Mouse (Mus musculus): ENCODE data around the gene Sncb. TPM values are rescaled to one million over a fixed set of nuclear protein-coding genes. Genes with fewer than 3 reads are reported as not detected.

The Sncb gene
- polyA plus RNA-seq (2015; fragmentation: Nextera tagmentation; extraction: Ambion mirVana) = 130 and 157 TPM in 2 replicates

DNA sequence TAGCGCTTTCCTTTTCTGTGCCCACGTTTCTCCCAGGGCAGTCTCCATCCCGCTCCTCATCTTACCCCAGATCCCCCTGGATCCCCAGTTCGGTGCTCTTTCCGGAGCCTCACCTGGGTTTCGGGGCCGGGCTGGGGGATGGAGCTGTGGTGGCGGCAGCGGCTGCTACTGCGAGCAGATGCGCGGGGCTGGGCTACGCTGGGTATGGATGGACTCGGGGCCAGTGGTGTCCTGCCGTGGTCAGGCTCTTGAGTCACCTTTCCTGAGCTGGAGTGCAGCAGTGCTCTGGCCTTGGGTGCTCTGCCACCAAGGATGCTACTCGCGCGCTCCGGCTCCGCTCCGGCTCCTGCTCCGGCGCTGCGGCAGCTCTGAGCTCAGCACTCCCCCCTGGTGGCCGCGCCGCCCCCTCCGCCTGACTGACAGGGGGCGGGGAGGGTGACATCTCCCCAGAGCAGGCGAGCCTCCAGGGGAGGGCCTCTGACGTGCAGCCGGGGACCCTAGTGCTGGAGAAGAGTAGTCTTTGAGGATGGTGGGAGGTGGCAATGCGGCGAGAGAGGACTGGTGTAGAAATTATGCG, at the start of gene Sncb:
TSS of gene Sncb (minus strand) at position 404 of the 577 bp plus-strand sequence.
- Histone ChIP-seq H3K9ac (ENCODE audit: low read depth, low read length) (peak within 1 kb of the TSS; percentile 85), H3K9me3 (ENCODE audit: control insufficient read depth, low read length) (no peaks in the 10 kb centered on the region), H3K27me3 (replicated peaks; ENCODE audit: control insufficient read depth, insufficient read depth, low read length) (peaks cover 5% of the 10 kb centered on the region), H3K4me2 (ENCODE audit: low read length) (peak within 1 kb of the TSS; percentile 79), H3K27ac (ENCODE audit: low read depth, low read length) (peak within 1 kb of the TSS; percentile 79), H3K36me3 (ENCODE audit: control insufficient read depth, insufficient read depth, low read length) (no peaks in the 10 kb centered on the region), H3K4me3 (ENCODE audit: low read length) (peak within 1 kb of the TSS; percentile 68), H3K4me1 (ENCODE audit: control insufficient read depth, insufficient read depth, low read depth, low read length) (peaks cover 18% of the 10 kb centered on the region)
- peak; percentile 86 for ATAC-seq
- 2% methylated on average over 33 of the region's 35 CpGs for WGBS

DNA sequence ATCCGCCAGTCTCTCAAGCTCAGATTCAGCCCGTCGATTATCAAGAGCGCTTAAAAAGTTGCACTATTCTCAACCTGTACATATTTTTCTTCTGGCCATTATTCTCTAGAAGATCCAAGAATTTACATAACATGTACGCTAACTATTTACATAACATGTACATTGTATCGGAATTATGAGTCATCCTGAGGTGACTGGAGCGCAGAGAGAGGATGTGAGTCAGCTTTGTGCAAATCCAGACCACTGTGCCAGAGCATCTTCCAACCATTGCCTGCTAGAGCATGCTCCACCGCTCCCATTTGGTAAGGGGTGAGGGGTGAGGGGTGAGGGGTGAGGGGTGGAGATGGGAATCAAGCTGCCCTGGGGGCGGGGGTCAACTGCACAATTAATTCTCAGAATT, 47.0 kb upstream of the Sncb start:
- no peak for ATAC-seq
- no peak overlapping the region for H3K4me2 ChIP-seq (ENCODE audit: low read length)
- no peak overlapping the region for H3K4me3 ChIP-seq (ENCODE audit: low read length)
- no peaks in the 10 kb centered on the region for H3K36me3 ChIP-seq (ENCODE audit: control insufficient read depth, insufficient read depth, low read length)
- 94% methylated on average over 9 of the region's 9 CpGs for WGBS
- H3K9me3 ChIP-seq (ENCODE audit: control insufficient read depth, low read length) = no peaks in the 10 kb centered on the region; the same call in 1 of the 2 replicates
- H3K27me3 ChIP-seq (replicated peaks; ENCODE audit: control insufficient read depth, insufficient read depth, low read length) = no peaks in the 10 kb centered on the region
- H3K27ac ChIP-seq (ENCODE audit: low read depth, low read length) = no peak overlapping the region
- H3K9ac ChIP-seq (ENCODE audit: low read depth, low read length) = no peak overlapping the region
- peaks cover 2% of the 10 kb centered on the region for H3K4me1 ChIP-seq (ENCODE audit: control insufficient read depth, insufficient read depth, low read depth, low read length)

DNA sequence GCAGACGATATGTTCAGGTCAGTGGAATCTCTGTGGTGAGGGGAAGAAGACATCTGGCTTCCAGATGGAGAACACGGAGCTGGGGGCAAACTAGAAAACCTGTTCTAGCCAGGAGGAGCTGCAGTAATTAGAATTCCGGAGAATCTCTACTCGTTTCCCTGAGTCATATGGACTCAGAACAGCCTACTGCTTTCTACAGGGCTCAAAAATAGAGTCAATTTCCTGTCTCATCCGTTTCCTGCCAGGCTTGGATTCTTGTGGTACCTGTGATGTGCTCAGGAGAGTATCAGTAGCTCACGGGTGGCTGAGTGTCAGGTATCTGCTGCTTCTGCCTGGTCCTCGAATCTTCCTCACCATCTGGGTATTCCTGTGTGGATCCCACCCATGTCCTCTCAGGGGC, 45.1 kb upstream of the Sncb start:
- Histone ChIP-seq H3K36me3 (ENCODE audit: control insufficient read depth, insufficient read depth, low read length) (no peaks in the 10 kb centered on the region), H3K27me3 (replicated peaks; ENCODE audit: control insufficient read depth, insufficient read depth, low read length) (no peaks in the 10 kb centered on the region), H3K9me3 (ENCODE audit: control insufficient read depth, low read length) (no peaks in the 10 kb centered on the region; the same call in 1 of the 2 replicates), H3K4me1 (ENCODE audit: control insufficient read depth, insufficient read depth, low read depth, low read length) (no peaks in the 10 kb centered on the region), H3K27ac (ENCODE audit: low read depth, low read length) (no peak overlapping the region), H3K4me2 (ENCODE audit: low read length) (no peak overlapping the region), H3K9ac (ENCODE audit: low read depth, low read length) (no peak overlapping the region), H3K4me3 (ENCODE audit: low read length) (no peak overlapping the region)
- 75% methylated on average over 7 of the region's 7 CpGs for WGBS
- no peak for ATAC-seq

DNA sequence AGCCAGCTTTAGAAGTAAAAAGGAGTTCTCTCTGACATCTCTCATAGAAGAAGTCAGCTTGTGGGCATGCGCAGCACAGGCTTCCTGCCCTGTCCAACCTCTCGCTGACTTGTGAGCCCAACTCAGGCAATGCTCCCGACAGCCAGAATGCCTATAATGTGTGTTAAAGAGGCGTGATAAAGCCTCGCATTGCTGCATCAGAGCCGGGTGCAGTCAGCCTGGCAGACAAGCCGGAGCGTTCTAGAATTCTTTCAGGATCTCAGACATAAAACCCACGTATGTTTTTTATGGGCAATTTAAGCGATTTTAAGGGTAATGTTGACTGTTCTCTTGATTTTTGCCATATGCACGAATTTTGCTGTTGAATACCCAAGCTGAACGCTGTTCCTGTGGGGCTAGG, 41.7 kb upstream of the Sncb start:
- no peak overlapping the region for H3K4me3 ChIP-seq (ENCODE audit: low read length)
- 74% methylated on average over 12 of the region's 12 CpGs for WGBS
- H3K4me2 ChIP-seq (ENCODE audit: low read length) = no peak overlapping the region
- no peaks in the 10 kb centered on the region for H3K4me1 ChIP-seq (ENCODE audit: control insufficient read depth, insufficient read depth, low read depth, low read length)
- H3K9ac ChIP-seq (ENCODE audit: low read depth, low read length) = no peak overlapping the region
- H3K27me3 ChIP-seq (replicated peaks; ENCODE audit: control insufficient read depth, insufficient read depth, low read length) = no peaks in the 10 kb centered on the region
- no peak for ATAC-seq
- H3K27ac ChIP-seq (ENCODE audit: low read depth, low read length) = no peak overlapping the region
- H3K9me3 ChIP-seq (ENCODE audit: control insufficient read depth, low read length) = no peaks in the 10 kb centered on the region
- H3K36me3 ChIP-seq (ENCODE audit: control insufficient read depth, insufficient read depth, low read length) = no peaks in the 10 kb centered on the region

DNA sequence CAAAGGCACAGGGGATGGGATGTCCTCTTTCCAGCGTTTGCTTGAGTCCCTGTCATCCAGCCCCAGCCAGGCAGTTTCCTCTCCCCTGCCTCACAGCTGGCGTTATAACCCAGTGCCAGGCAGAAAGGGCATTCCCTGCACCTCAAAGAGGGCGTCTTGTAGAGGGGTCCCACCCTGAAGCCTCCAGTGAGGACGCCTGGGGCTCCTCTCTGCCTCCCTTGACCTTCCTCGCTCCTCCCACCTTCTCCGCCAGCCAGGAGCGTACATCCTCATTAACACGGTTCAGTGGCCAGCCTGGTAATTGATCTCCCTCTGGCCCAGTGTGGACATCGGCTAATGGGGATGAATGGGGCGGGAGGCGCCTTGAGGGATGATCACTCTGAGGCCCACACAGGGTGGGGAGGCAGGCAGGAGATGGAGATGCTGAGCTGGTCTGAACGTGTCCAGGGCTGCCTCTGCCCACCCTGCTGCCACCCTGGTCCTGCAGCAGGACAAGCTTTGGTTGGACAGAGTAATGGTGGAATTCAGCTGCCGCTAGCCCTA, 40.1 kb upstream of the Sncb start:
- ATAC-seq = peak; percentile 40; the same call in 1 of the 2 replicates
- no peaks in the 10 kb centered on the region for H3K9me3 ChIP-seq (ENCODE audit: control insufficient read depth, low read length)
- peak overlapping the region; percentile 23; the same call in 1 of the 2 replicates for H3K27ac ChIP-seq (ENCODE audit: low read depth, low read length)
- H3K27me3 ChIP-seq (replicated peaks; ENCODE audit: control insufficient read depth, insufficient read depth, low read length) = no peaks in the 10 kb centered on the region
- H3K4me2 ChIP-seq (ENCODE audit: low read length) = no peak overlapping the region
- no peaks in the 10 kb centered on the region for H3K4me1 ChIP-seq (ENCODE audit: control insufficient read depth, insufficient read depth, low read depth, low read length)
- no peak overlapping the region for H3K4me3 ChIP-seq (ENCODE audit: low read length)
- WGBS = 18% methylated on average over 13 of the region's 13 CpGs
- H3K36me3 ChIP-seq (ENCODE audit: control insufficient read depth, insufficient read depth, low read length) = no peaks in the 10 kb centered on the region
- H3K9ac ChIP-seq (ENCODE audit: low read depth, low read length) = peak overlapping the region; percentile 32; the same call in 1 of the 2 replicates

DNA sequence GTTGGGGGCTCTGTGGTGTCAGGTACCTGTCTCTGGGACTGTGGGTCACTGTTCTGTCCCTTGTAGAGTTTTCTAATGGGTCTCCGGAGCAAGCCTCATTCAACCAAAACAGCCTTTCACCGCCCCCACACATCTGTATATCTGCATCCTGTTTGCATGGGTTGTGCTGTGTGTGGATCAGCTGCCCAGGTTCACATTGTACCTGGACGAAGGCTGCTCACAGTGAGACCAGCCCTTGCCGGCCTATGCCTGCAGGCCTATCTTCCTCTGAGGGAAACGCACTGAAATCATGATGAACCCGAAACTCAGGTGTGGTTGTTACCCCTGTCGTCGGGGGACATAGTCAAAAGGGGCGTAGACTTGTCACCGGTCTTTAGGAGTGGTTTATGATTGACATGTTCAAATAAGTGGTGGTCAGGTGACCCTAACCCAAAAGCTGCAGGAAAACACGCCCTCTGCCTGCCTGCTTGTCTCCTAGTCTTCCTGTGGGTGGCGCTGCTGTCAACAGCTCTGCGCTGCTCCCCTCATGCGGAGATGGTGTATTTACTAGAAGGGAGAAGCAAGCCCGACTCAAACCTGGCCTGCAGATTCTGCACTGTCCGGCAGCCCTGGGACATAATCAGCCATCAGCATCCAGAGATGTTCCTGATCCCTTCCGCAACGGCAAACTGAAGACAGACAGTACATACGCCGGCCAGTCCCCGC, 38.9 kb upstream of the Sncb start:
- Histone ChIP-seq H3K4me1 (ENCODE audit: control insufficient read depth, insufficient read depth, low read depth, low read length) (no peaks in the 10 kb centered on the region), H3K4me2 (ENCODE audit: low read length) (no peak overlapping the region), H3K27me3 (replicated peaks; ENCODE audit: control insufficient read depth, insufficient read depth, low read length) (no peaks in the 10 kb centered on the region), H3K27ac (ENCODE audit: low read depth, low read length) (no peak overlapping the region), H3K9me3 (ENCODE audit: control insufficient read depth, low read length) (no peaks in the 10 kb centered on the region), H3K9ac (ENCODE audit: low read depth, low read length) (peak overlapping the region; percentile 13; the same call in 1 of the 2 replicates), H3K4me3 (ENCODE audit: low read length) (no peak overlapping the region), H3K36me3 (ENCODE audit: control insufficient read depth, insufficient read depth, low read length) (no peaks in the 10 kb centered on the region)
- WGBS = 40% methylated on average over 21 of the region's 21 CpGs
- ATAC-seq = peak; percentile 52; the same call in 1 of the 2 replicates

DNA sequence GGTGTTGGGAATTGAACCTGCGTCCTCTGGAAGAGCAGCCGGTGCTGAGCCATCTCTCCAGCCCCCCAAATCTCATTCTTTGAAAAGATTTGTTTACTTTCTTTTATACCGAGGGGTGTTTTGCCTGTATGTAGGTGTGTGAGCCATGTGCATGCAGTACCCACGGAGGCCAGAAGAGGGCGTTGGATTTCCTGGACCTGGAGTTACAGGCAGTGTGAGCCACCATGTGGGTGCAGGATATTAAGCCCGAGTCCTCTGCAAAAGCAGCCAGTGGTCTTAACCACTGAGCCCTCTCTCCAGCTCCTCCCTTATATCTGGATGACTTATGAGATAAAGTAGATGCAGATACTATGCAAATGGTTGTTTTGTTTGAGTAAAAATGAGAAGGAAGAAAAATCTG, 36.6 kb upstream of the Sncb start:
- 86% methylated on average over 6 of the region's 6 CpGs for WGBS
- Histone ChIP-seq H3K4me3 (ENCODE audit: low read length) (no peak overlapping the region), H3K4me2 (ENCODE audit: low read length) (no peak overlapping the region), H3K27me3 (replicated peaks; ENCODE audit: control insufficient read depth, insufficient read depth, low read length) (peaks cover 2% of the 10 kb centered on the region; the same call in 1 of the 2 replicates), H3K4me1 (ENCODE audit: control insufficient read depth, insufficient read depth, low read depth, low read length) (no peaks in the 10 kb centered on the region), H3K36me3 (ENCODE audit: control insufficient read depth, insufficient read depth, low read length) (no peaks in the 10 kb centered on the region), H3K9me3 (ENCODE audit: control insufficient read depth, low read length) (no peaks in the 10 kb centered on the region), H3K9ac (ENCODE audit: low read depth, low read length) (no peak overlapping the region), H3K27ac (ENCODE audit: low read depth, low read length) (no peak overlapping the region)
- ATAC-seq = no peak

DNA sequence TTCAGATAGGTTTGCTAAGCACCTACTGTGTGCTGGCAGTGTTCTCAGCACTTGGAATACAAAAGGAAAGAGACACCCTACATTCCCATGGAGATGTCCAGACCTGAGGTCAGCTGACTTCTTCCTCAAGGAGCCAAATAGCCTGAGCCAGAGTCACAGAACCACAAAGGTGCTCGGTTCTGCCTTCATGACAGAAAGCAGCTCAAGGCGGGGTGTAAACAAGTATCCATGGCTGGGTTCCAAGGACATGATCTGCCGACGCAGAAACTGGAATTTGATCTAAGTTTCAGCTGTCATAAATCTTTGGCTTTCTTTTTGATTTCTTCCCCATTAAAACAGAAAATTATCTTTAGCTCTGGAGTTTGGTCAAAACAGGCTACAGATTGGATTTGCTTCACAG, 33.8 kb upstream of the Sncb start:
- Histone ChIP-seq H3K4me2 (ENCODE audit: low read length) (no peak overlapping the region), H3K9me3 (ENCODE audit: control insufficient read depth, low read length) (no peaks in the 10 kb centered on the region), H3K36me3 (ENCODE audit: control insufficient read depth, insufficient read depth, low read length) (no peaks in the 10 kb centered on the region), H3K27me3 (replicated peaks; ENCODE audit: control insufficient read depth, insufficient read depth, low read length) (peaks cover 2% of the 10 kb centered on the region; the same call in 1 of the 2 replicates), H3K4me3 (ENCODE audit: low read length) (no peak overlapping the region), H3K4me1 (ENCODE audit: control insufficient read depth, insufficient read depth, low read depth, low read length) (no peaks in the 10 kb centered on the region), H3K9ac (ENCODE audit: low read depth, low read length) (no peak overlapping the region), H3K27ac (ENCODE audit: low read depth, low read length) (no peak overlapping the region)
- 77% methylated on average over 4 of the region's 4 CpGs for WGBS
- ATAC-seq = no peak

DNA sequence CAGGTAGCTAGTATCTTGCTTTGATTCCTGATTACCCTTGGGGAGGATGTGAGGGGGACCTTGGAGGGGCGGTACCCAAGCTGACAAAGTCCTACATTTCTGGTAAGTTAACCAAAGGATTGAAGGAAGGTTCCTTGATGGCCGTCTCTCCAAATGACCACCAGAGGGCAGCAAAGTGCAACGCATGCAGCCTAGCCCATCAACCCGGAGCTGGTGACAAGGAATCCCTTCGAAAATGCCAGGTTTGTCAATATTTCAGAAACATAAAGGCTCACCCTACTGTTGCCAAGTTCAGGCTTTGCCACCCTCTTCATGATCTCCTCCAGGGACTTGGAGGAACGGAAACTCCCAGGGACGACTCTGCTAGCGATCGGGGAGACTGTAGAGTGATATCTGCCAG, 33.3 kb upstream of the Sncb start:
- 17% methylated on average over 9 of the region's 9 CpGs for WGBS
- H3K4me2 ChIP-seq (ENCODE audit: low read length) = peak overlapping the region; percentile 34; the same call in 1 of the 2 replicates

More for the DNA sequence above, 33.3 kb upstream of the Sncb start:
- H3K27me3 ChIP-seq (replicated peaks; ENCODE audit: control insufficient read depth, insufficient read depth, low read length) = peaks cover 2% of the 10 kb centered on the region; the same call in 1 of the 2 replicates
- H3K27ac ChIP-seq (ENCODE audit: low read depth, low read length) = no peak overlapping the region
- no peaks in the 10 kb centered on the region for H3K36me3 ChIP-seq (ENCODE audit: control insufficient read depth, insufficient read depth, low read length)
- H3K4me1 ChIP-seq (ENCODE audit: control insufficient read depth, insufficient read depth, low read depth, low read length) = no peaks in the 10 kb centered on the region
- peak; percentile 58; the same call in 1 of the 2 replicates for ATAC-seq
- no peak overlapping the region for H3K9ac ChIP-seq (ENCODE audit: low read depth, low read length)
- H3K9me3 ChIP-seq (ENCODE audit: control insufficient read depth, low read length) = no peaks in the 10 kb centered on the region
- H3K4me3 ChIP-seq (ENCODE audit: low read length) = no peak overlapping the region

Data from hindbrain, embryonic 16.5 days (tissue).